Mouse (Mus musculus): ENCODE results near the gene Wfs1. TPM values are rescaled to one million over a fixed set of nuclear protein-coding genes. Genes with fewer than 3 reads are reported as not detected.

Gene Wfs1
- polyA plus RNA-seq, 1 experiment from 2014 or later: 6.1 TPM

DNA sequence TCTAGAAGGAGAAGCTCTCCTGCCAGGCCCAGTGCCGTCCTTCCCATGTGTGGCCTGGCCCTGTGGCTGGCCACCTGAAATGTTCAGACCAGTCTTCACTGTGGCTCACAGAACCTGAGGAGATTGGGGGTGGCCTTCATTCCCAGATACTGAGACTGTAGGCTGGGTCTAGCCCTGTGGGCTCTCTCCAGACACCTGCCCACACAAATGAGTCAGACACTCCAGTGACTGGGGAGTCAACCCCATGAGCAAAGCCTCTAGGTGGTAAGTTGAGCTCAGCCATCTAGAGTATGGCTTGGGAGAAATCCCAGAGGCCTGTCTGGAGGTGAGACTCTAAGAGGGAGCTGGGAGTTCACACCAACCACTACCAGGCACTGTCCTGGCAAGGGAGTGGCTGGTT lies 67.1 kb downstream of the Wfs1 start:
- Histone ChIP-seq H3K9ac (replicated peaks) (no peak overlapping the region), H3K4me1 (peaks cover 13% of the 10 kb centered on the region), H3K9me3 (no peaks in the 10 kb centered on the region), H3K36me3 (no peaks in the 10 kb centered on the region), H3K27me3 (no peaks in the 10 kb centered on the region), H3K4me2 (replicated peaks) (no peak overlapping the region), H3K27ac (replicated peaks) (no peak overlapping the region), H3K4me3 (no peak overlapping the region)
- WGBS: 77% methylated on average over 1 of the region's 1 CpGs
- ATAC-seq (replicated peaks): no peak

DNA sequence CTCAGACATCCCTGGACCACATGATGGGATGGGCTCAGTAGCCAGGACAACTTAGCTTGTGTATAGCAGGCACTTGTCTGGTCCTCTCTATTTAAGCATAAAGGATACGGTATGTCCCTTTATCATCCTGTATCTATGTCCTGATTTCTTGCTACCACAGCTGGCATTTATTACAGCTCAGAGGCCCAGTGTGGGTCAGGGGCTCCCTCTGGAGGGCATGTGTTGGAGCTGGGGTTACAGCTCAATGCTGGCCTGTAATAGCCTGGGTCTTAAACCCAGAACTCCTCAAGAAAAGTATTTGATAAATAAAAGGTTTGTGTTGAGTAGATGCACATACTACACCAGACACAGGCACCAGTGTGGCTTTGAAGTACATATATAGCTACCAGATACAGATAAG lies 68.9 kb downstream of the Wfs1 start:
- no peaks in the 10 kb centered on the region for H3K9me3 ChIP-seq
- WGBS: 53% methylated on average over 1 of the region's 1 CpGs
- H3K36me3 ChIP-seq: no peaks in the 10 kb centered on the region
- ATAC-seq (replicated peaks): no peak
- H3K27me3 ChIP-seq: no peaks in the 10 kb centered on the region
- no peak overlapping the region for H3K9ac ChIP-seq (replicated peaks)
- H3K27ac ChIP-seq (replicated peaks): no peak overlapping the region
- peaks cover 13% of the 10 kb centered on the region for H3K4me1 ChIP-seq
- no peak overlapping the region for H3K4me2 ChIP-seq (replicated peaks)
- no peak overlapping the region for H3K4me3 ChIP-seq

DNA sequence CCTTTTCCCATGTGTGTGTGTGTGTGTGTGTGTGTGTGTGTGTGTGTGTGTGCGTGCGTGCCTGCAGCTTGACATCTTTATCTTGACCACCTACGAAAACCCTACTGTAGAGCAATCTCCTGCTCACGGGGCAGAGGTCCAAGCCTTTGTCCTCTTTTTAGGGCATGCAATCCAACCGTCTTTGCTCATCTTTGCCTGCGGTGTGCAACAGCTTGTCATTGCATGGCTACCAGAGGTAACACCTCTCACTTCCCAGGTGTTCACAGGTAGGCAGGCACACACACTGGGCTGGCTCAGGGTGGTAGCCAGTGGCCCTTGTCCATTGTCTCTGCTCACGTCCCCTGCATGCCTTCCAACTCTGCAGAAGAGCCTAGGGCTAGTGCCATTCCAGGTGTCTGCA lies 71.0 kb downstream of the Wfs1 start:
- ATAC-seq (replicated peaks): no peak

DNA sequence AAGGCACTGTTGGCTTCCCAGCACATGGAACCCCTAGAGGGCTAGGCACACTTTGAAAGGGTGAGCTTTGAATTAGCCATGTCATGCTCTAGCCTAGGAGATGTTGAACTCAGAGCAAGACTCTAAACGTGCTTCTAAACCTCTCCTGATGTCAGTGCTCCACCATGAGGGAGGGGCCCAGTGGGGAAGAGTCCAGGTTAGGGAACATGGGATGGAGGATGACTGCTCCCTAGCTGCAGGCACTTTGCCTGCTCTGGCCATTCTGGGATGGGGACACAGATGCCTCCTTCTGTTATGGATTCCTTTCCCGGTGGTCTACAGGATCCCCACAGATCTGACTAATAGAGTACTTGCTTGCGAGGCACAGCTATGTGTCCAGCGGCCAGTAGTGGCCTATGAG lies 71.8 kb downstream of the Wfs1 start:
- Histone ChIP-seq H3K36me3 (no peaks in the 10 kb centered on the region), H3K27me3 (no peaks in the 10 kb centered on the region), H3K27ac (replicated peaks) (no peak overlapping the region), H3K4me3 (no peak overlapping the region), H3K9me3 (no peaks in the 10 kb centered on the region), H3K9ac (replicated peaks) (no peak overlapping the region), H3K4me2 (replicated peaks) (no peak overlapping the region), H3K4me1 (no peaks in the 10 kb centered on the region)
- WGBS: 83% methylated on average over 4 of the region's 4 CpGs
- ATAC-seq (replicated peaks): no peak

More for the DNA sequence above, 71.0 kb downstream of the Wfs1 start:
- H3K4me3 ChIP-seq: no peak overlapping the region
- 0 out of 2 replicates have a peak, but pooled peaks cover 1% of the 10 kb centered on the region for H3K4me1 ChIP-seq
- no peaks in the 10 kb centered on the region for H3K36me3 ChIP-seq
- WGBS: 81% methylated on average over 7 of the region's 7 CpGs
- H3K9ac ChIP-seq (replicated peaks): no peak overlapping the region
- no peak overlapping the region for H3K4me2 ChIP-seq (replicated peaks)
- no peaks in the 10 kb centered on the region for H3K27me3 ChIP-seq
- no peak overlapping the region for H3K27ac ChIP-seq (replicated peaks)
- H3K9me3 ChIP-seq: no peaks in the 10 kb centered on the region

DNA sequence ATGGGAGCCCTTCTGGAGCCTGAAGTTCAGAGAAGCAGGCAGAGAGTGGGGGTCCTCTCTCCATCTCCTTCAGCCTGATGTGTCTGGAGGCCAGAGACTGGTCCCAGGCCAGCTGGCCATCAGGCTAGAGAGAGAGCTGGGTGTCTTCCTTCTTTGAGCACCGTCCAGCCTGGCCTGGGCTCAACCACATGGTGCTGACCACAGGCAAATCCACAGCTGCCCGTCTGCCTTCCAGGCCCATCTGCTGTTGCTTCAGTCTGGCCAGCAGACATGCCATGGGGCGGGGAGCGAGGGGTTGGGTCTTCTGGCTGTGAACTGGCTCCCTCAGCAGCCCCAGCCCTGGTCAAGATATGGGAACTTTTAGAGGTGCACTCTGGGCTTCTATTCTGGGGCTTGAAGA lies 72.4 kb downstream of the Wfs1 start:
- Histone ChIP-seq H3K27me3 (no peaks in the 10 kb centered on the region), H3K36me3 (no peaks in the 10 kb centered on the region), H3K4me3 (no peak overlapping the region), H3K4me2 (replicated peaks) (no peak overlapping the region), H3K4me1 (no peaks in the 10 kb centered on the region), H3K9ac (replicated peaks) (no peak overlapping the region), H3K9me3 (no peaks in the 10 kb centered on the region), H3K27ac (replicated peaks) (no peak overlapping the region)
- WGBS: 96% methylated on average over 4 of the region's 4 CpGs
- ATAC-seq (replicated peaks): no peak

Other genes starting within 250 kb of the Wfs1 start
- gene Bloc1s4, start 240.6 kb downstream of the Wfs1 start, polyA plus RNA-seq (2015; fragmentation: Nextera tagmentation; extraction: Ambion mirVana): 30.4 and 32.6 TPM in 2 replicates
- gene Mrfap1, start 192.4 kb downstream of the Wfs1 start, polyA plus RNA-seq (2015; fragmentation: Nextera tagmentation; extraction: Ambion mirVana): 350 and 358 TPM in 2 replicates
- gene Man2b2, start 158.6 kb downstream of the Wfs1 start, polyA plus RNA-seq (2015; fragmentation: Nextera tagmentation; extraction: Ambion mirVana): 6.9 and 7.1 TPM in 2 replicates
- gene Ppp2r2c, start 120.7 kb downstream of the Wfs1 start, polyA plus RNA-seq (2015; fragmentation: Nextera tagmentation; extraction: Ambion mirVana): 30.0 and 33.2 TPM in 2 replicates
- gene Gm1043, start 96.2 kb upstream of the Wfs1 start, polyA plus RNA-seq (2015; fragmentation: Nextera tagmentation; extraction: Ambion mirVana): 2.3 and 2.6 TPM in 2 replicates

All from forebrain, embryonic 15.5 days (tissue).